Mouse (Mus musculus): ENCODE results near the gene Irf1. TPM values are rescaled to one million over a fixed set of nuclear protein-coding genes. Genes with fewer than 3 reads are reported as not detected.
"Not testable (repeated sequence)": the region's sequence is repeated elsewhere in the genome, so short reads cannot be mapped to it uniquely, and the experiment has no call there.

Gene Irf1
- polyA plus RNA-seq, 1 experiment = 10.9 TPM

GRCm38 (mm10) chr11:53737573-53737946, 32.3 kb upstream of the Irf1 start:
- H3K4me1 ChIP-seq (ENCODE audit: control insufficient read depth, insufficient read depth, low read length) = no peaks in the 10 kb centered on the region
- TF ChIP-seq POLR2A (IDR thresholded peaks at IDR 0.05; ENCODE audit: extremely low read depth, insufficient read depth, low read length) (no peak), CTCF (IDR thresholded peaks at IDR 0.05; ENCODE audit: extremely low read depth, insufficient read depth, low read length) (peak; percentile 51; the same call in 1 of the 2 replicates)
- no peak overlapping the region for H3K4me3 ChIP-seq (ENCODE audit: insufficient read depth, low read length)
- no peak overlapping the region for H3K27ac ChIP-seq (ENCODE audit: insufficient read depth, low read length)

- Histone ChIP-seq H3K4me3 (ENCODE audit: insufficient read depth, low read length) (no peak overlapping the region), H3K27ac (ENCODE audit: insufficient read depth, low read length) (no peak overlapping the region), H3K4me1 (ENCODE audit: control insufficient read depth, insufficient read depth, low read length) (no peaks in the 10 kb centered on the region)
- TF ChIP-seq POLR2A (IDR thresholded peaks at IDR 0.05; ENCODE audit: extremely low read depth, insufficient read depth, low read length) (no peak), CTCF (IDR thresholded peaks at IDR 0.05; ENCODE audit: extremely low read depth, insufficient read depth, low read length) (peak; percentile 19; the same call in 1 of the 2 replicates)
These were observed 27.5 kb upstream of the Irf1 start for GRCm38 (mm10) chr11:53742353-53742752.

DNA sequence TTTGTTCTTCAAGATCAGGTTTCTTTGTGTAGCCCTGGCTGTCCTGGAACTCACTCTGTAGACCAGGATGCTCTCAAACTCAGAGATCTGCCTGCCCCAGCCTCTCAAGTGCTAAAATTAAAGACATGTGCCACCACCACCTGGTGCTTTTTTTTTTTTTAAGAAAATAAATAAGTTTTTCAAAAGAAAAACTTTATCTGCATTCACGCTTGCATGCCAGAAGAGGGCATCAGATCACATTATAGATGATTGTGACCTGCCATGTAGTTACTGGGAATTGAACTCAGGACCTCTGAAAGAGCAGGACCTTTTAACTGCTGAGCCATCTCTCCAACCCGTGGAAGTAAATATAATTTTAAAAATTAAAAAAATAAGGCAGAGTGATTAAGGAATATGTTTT, 24.6 kb upstream of the Irf1 start:
- Histone ChIP-seq H3K4me3 (ENCODE audit: insufficient read depth, low read length) (no peak overlapping the region), H3K4me1 (ENCODE audit: control insufficient read depth, insufficient read depth, low read length) (no peaks in the 10 kb centered on the region), H3K27ac (ENCODE audit: insufficient read depth, low read length) (no peak overlapping the region)
- TF ChIP-seq POLR2A (IDR thresholded peaks at IDR 0.05; ENCODE audit: extremely low read depth, insufficient read depth, low read length) = no peak
- no peak for TF ChIP-seq CTCF (IDR thresholded peaks at IDR 0.05; ENCODE audit: extremely low read depth, insufficient read depth, low read length)

GRCm38 (mm10) chr11:53747985-53748384, 21.8 kb upstream of the Irf1 start:
- no peaks in the 10 kb centered on the region for H3K4me1 ChIP-seq (ENCODE audit: control insufficient read depth, insufficient read depth, low read length)
- H3K4me3 ChIP-seq (ENCODE audit: insufficient read depth, low read length) = no peak overlapping the region
- TF ChIP-seq POLR2A (IDR thresholded peaks at IDR 0.05; ENCODE audit: extremely low read depth, insufficient read depth, low read length) (no peak), CTCF (IDR thresholded peaks at IDR 0.05; ENCODE audit: extremely low read depth, insufficient read depth, low read length) (no peak)
- no peak overlapping the region for H3K27ac ChIP-seq (ENCODE audit: insufficient read depth, low read length)

- Histone ChIP-seq H3K27ac (ENCODE audit: insufficient read depth, low read length) (no peak overlapping the region), H3K4me1 (ENCODE audit: control insufficient read depth, insufficient read depth, low read length) (no peaks in the 10 kb centered on the region), H3K4me3 (ENCODE audit: insufficient read depth, low read length) (no peak overlapping the region)
- TF ChIP-seq POLR2A (IDR thresholded peaks at IDR 0.05; ENCODE audit: extremely low read depth, insufficient read depth, low read length) (no peak), CTCF (IDR thresholded peaks at IDR 0.05; ENCODE audit: extremely low read depth, insufficient read depth, low read length) (no peak)
These were observed 21.2 kb upstream of the Irf1 start for GRCm38 (mm10) chr11:53748614-53749013.

- TF ChIP-seq CTCF (IDR thresholded peaks at IDR 0.05; ENCODE audit: extremely low read depth, insufficient read depth, low read length) (no peak), POLR2A (IDR thresholded peaks at IDR 0.05; ENCODE audit: extremely low read depth, insufficient read depth, low read length) (no peak)
- Histone ChIP-seq H3K4me3 (ENCODE audit: insufficient read depth, low read length) (no peak overlapping the region), H3K4me1 (ENCODE audit: control insufficient read depth, insufficient read depth, low read length) (no peaks in the 10 kb centered on the region), H3K27ac (ENCODE audit: insufficient read depth, low read length) (no peak overlapping the region)
These were observed 20.5 kb upstream of the Irf1 start for GRCm38 (mm10) chr11:53749306-53749705.

DNA sequence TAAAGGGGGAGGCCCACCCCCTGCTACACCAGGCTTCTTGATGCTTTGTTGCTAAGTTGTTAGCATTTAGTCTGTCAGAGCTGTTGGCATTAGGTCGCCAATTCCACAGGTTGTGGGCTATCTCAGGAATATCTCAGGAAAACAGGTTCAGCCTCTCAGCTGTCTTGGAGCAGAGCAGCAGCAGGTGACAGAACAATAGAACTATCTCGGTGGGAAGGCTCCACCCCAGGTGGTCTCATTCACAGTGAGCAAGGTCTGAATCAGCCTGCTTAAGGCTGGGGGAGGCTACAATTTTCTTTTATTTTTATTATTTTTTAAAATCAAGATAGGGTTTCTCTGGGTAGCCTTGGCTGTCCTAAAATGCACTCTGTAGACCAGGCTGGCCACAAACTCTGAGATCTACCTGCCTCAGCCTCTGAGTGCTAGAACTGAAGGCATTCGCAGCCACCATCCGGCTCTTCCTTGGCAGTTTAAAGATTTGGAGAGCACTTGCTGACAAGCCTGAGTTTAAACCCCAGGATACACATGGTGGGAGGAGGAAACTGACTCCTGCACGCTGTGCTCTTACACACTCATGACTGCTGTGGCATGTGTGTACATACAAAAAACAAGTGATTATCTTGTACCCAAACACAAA, 20.0 kb upstream of the Irf1 start:
- TF ChIP-seq CTCF (IDR thresholded peaks at IDR 0.05; ENCODE audit: extremely low read depth, insufficient read depth, low read length) (no peak), POLR2A (IDR thresholded peaks at IDR 0.05; ENCODE audit: extremely low read depth, insufficient read depth, low read length) (no peak)
- Histone ChIP-seq H3K27ac (ENCODE audit: insufficient read depth, low read length) (no peak overlapping the region), H3K4me1 (ENCODE audit: control insufficient read depth, insufficient read depth, low read length) (no peaks in the 10 kb centered on the region), H3K4me3 (ENCODE audit: insufficient read depth, low read length) (no peak overlapping the region)

DNA sequence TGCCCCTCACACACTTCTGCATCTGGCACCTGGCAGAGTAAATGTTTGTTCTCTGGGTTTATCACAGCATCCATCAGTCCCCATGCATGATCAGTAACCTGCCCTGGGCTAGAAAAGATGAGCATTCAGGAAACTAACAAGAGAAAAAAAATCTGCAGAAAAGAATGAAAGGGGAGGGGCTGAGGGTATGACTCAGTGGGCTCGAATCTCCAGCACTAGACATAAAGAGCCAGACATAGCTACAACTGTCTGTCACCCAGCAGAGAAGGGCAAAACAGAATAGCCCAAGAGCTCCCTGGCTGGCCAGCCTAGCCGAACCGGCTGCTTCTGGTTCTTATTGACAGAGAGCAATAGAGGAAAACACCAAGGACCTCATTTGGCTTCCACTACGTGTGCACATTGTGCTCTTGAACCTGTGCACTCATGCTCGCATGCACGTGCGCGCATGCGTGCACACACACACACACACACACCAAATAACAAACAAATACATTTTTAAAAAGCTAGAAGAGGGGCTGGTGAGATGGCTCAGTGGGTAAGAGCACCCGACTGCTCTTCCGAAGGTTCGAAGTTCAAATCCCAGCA, 14.7 kb upstream of the Irf1 start:
- Histone ChIP-seq H3K27ac (ENCODE audit: insufficient read depth, low read length) (no peak overlapping the region), H3K4me1 (ENCODE audit: control insufficient read depth, insufficient read depth, low read length) (no peaks in the 10 kb centered on the region), H3K4me3 (ENCODE audit: insufficient read depth, low read length) (no peak overlapping the region)
- TF ChIP-seq CTCF (IDR thresholded peaks at IDR 0.05; ENCODE audit: extremely low read depth, insufficient read depth, low read length) (no peak), POLR2A (IDR thresholded peaks at IDR 0.05; ENCODE audit: extremely low read depth, insufficient read depth, low read length) (no peak)

GRCm38 (mm10) chr11:53757612-53758011, 12.2 kb upstream of the Irf1 start:
- Histone ChIP-seq H3K4me3 (ENCODE audit: insufficient read depth, low read length) (no peak overlapping the region), H3K4me1 (ENCODE audit: control insufficient read depth, insufficient read depth, low read length) (no peaks in the 10 kb centered on the region; the same call in 1 of the 2 replicates), H3K27ac (ENCODE audit: insufficient read depth, low read length) (no peak overlapping the region)
- no peak for TF ChIP-seq CTCF (IDR thresholded peaks at IDR 0.05; ENCODE audit: extremely low read depth, insufficient read depth, low read length)
- no peak for TF ChIP-seq POLR2A (IDR thresholded peaks at IDR 0.05; ENCODE audit: extremely low read depth, insufficient read depth, low read length)

- not testable (repeated sequence) for H3K4me1 ChIP-seq (ENCODE audit: control insufficient read depth, insufficient read depth, low read length); H3K4me3 ChIP-seq (ENCODE audit: insufficient read depth, low read length); H3K27ac ChIP-seq (ENCODE audit: insufficient read depth, low read length)
- TF ChIP-seq CTCF (IDR thresholded peaks at IDR 0.05; ENCODE audit: extremely low read depth, insufficient read depth, low read length) = peak; percentile 43
These were observed 11.8 kb upstream of the Irf1 start for GRCm38 (mm10) chr11:53758033-53758432.

Data from cortical plate, adult 2 months (tissue).